Mouse (Mus musculus) CH12.LX (cell line): ENCODE results near the gene Adra1b.

Experiments
- CTCF ChIP-seq, 2 experiments: IDR thresholded peaks in 1 of 2; conservative IDR thresholded peaks in 1 of 2; 2 replicates each; pipeline ENCODE4 v1.5.1; 2011 to 2012; ENCODE audit warnings: low read depth in 2 of 2, low read length in 2 of 2, improper control_type of control experiment in 1 of 2, inconsistent platforms in 1 of 2, mild to moderate bottlenecking in 1 of 2, moderate library complexity in 1 of 2
- JUN ChIP-seq: IDR thresholded peaks from 2 replicates; pipeline ENCODE4 v1.6.1; 2011; ENCODE audit warnings: low read depth, mild to moderate bottlenecking, low read length, improper control_type of control experiment, moderate library complexity; ENCODE audit not compliant: insufficient read depth
- POLR2A ChIP-seq: IDR thresholded peaks from 2 replicates; pipeline ENCODE4 v1.6.1; 2011; ENCODE audit warnings: low read depth, mild to moderate bottlenecking, improper control_type of control experiment, low read length

- TF ChIP-seq POLR2A = no peak
- TF ChIP-seq CTCF (conservative IDR thresholded peaks at IDR 0.05 in 1 of 2, IDR thresholded peaks at IDR 0.05 in 1 of 2; ENCODE audit: low read depth in 2 of 2, low read length in 2 of 2) = no peak
- TF ChIP-seq JUN = no peak
These were observed 11.3 kb upstream of the Adra1b start for GRCm38 (mm10) chr11:43912136-43912888.
